Mouse (Mus musculus) heart, embryonic 12.5 days (tissue): ENCODE results near the gene Kiss1. TPM values are rescaled to one million over a fixed set of nuclear protein-coding genes. Genes with fewer than 3 reads are reported as not detected.

Experiments used
- ATAC-seq: fragments of 200-750 bp; cut with Nextera tagmentation; 2 replicates; pipeline ENCODE4 v1.8.0; 2017; ENCODE audit warnings: moderate TSS enrichment, moderate library complexity; ENCODE audit not compliant: insufficient number of reproducible peaks, low FRiP score
- H3K27ac ChIP-seq: fragments of 300-500 bp; sonication (generic); 2 replicates; pipeline ENCODE4 v1.5.1; 2016; ENCODE audit warnings: mild to moderate bottlenecking, moderate library complexity; ENCODE audit not compliant: poor library complexity, severe bottlenecking
- H3K27me3 ChIP-seq: fragments of 300-500 bp; sonication (generic); replicated peaks from 2 replicates; pipeline ENCODE4 v1.6.1; 2016; ENCODE audit warnings: mild to moderate bottlenecking, moderate library complexity
- H3K36me3 ChIP-seq: fragments of 300-500 bp; sonication (generic); 2 replicates; pipeline ENCODE4 v1.6.1; 2016; ENCODE audit warnings: mild to moderate bottlenecking, moderate library complexity
- H3K4me1 ChIP-seq: fragments of 300-500 bp; sonication (generic); replicated peaks from 2 replicates; pipeline ENCODE4 v1.6.1; 2016; ENCODE audit warnings: mild to moderate bottlenecking
- H3K4me2 ChIP-seq: fragments of 300-500 bp; sonication (generic); 2 replicates; pipeline ENCODE4 v1.6.1; 2016; ENCODE audit warnings: mild to moderate bottlenecking, moderate library complexity
- H3K4me3 ChIP-seq: fragments of 300-500 bp; sonication (generic); 2 replicates; pipeline ENCODE4 v1.5.1; 2016; ENCODE audit warnings: mild to moderate bottlenecking
- H3K9ac ChIP-seq: fragments of 300-500 bp; sonication (generic); 2 replicates; pipeline ENCODE4 v1.6.1; 2016; ENCODE audit warnings: mild to moderate bottlenecking, moderate library complexity
- H3K9me3 ChIP-seq: fragments of 300-500 bp; sonication (generic); replicated peaks from 2 replicates; pipeline ENCODE4 v1.6.1; 2016; ENCODE audit warnings: mild to moderate bottlenecking, moderate library complexity
- WGBS: fragments of 180-500 bp; shearing (Covaris S2); methylation state at CpG from one replicate; pipeline ENCODE4 v1.1.7; 2016; 5-methylcytosine and 5-hydroxymethylcytosine counted together
- polyA plus RNA-seq: library from polyadenylated mRNA; unstranded; fragments of >200 nt; fragmentation: Nextera tagmentation; extraction: Ambion mirVana; gene quantifications from 2 replicates; pipeline ENCODE4 v1.2.1, GENCODE M21; 2016

The Kiss1 gene
- not detected in 2 replicates for polyA plus RNA-seq

DNA sequence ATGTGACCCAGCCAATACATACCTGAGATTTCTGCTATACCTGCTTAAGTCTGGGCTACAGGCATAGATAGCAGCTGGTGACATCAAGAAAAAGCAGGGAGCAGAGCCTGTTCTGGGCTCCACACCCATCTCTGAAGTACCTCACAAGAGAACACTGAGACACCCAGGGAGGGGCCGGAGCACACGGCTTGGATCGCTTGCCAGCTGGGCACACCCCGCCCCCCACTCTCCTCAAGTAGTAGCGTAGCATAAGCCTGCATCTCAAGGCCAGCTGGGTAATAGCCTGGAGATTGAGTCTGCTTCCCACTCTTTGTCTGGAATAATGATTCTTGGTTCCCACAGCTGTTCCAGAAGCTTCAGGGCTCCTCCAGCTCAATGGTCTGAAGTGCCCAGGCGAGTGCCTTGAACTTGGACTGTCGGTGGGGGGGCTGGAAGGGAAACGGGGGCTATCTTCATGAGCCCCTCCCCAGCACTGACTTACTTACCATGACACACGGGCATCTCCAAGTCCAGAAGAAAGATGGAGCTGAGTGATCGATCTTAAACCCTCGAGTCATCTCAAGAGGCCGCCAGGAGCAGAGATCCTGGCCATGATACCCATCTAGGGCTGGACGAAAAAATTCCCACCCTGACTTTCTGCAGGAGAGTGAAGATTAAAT is at the start of gene Kiss1:
Gene Kiss1, plus strand, starts transcription at position 609 of the 659 bp plus-strand sequence.
- ATAC-seq: no peak
- 79% methylated on average over 13 of the region's 13 CpGs for WGBS

DNA sequence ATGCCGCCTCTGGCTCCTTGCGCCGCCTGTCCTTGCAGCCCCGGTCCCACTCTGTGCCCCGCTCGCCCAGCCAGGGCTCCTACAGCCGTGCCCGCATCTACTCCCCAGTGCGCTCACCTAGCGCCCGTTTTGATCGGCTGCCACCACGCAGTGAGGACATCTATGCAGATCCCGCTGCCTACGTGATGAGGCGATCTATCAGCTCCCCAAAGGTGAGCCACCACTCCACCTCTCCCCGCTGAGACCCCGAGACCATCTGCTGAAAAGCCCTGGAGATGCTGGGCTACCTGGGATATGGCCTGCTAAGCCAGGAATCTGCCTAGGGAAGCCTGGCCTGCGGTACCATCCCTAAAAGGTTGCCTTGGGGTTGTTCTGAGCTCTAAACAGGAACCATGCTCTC is 47.5 kb upstream of the Kiss1 start:
- no peaks in the 10 kb centered on the region for H3K9me3 ChIP-seq
- no peak for ATAC-seq
- no peak overlapping the region for H3K4me2 ChIP-seq
- peaks cover 19% of the 10 kb centered on the region for H3K4me1 ChIP-seq
- H3K36me3 ChIP-seq: peaks cover 72% of the 10 kb centered on the region
- no peak overlapping the region for H3K27ac ChIP-seq
- H3K4me3 ChIP-seq: no peak overlapping the region
- no peaks in the 10 kb centered on the region for H3K27me3 ChIP-seq
- 88% methylated on average over 19 of the region's 19 CpGs for WGBS
- H3K9ac ChIP-seq: no peak overlapping the region

More for the DNA sequence above, at the start of gene Kiss1:
- Histone ChIP-seq H3K27ac (no peak within 1 kb of the TSS), H3K4me3 (no peak within 1 kb of the TSS), H3K4me1 (no peaks in the 10 kb centered on the region), H3K9ac (no peak within 1 kb of the TSS), H3K4me2 (no peak within 1 kb of the TSS), H3K27me3 (peaks cover 4% of the 10 kb centered on the region; the same call in 1 of the 2 replicates), H3K36me3 (no peaks in the 10 kb centered on the region), H3K9me3 (no peaks in the 10 kb centered on the region; the same call in 1 of the 2 replicates)

DNA sequence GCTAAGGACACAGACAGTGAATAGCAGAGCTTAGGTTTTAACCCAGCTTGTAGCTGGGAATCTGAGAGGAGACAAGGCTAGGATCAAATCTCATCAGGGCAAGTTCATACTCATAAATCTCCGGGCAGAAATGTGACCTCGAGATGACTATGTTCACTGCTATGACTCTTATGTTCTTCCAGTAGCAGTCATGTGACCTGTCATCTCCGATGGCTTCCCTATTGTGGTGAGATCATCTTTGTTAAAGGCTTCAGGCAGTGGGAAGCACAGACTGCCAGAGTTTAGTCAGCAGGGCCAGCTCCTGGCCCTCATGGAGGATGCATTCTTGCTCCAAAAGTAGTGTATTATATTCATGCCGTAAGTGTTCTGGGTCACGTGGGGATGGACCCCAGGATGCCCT is 44.7 kb upstream of the Kiss1 start:
- peaks cover 18% of the 10 kb centered on the region for H3K4me1 ChIP-seq
- peaks cover 60% of the 10 kb centered on the region for H3K36me3 ChIP-seq

DNA sequence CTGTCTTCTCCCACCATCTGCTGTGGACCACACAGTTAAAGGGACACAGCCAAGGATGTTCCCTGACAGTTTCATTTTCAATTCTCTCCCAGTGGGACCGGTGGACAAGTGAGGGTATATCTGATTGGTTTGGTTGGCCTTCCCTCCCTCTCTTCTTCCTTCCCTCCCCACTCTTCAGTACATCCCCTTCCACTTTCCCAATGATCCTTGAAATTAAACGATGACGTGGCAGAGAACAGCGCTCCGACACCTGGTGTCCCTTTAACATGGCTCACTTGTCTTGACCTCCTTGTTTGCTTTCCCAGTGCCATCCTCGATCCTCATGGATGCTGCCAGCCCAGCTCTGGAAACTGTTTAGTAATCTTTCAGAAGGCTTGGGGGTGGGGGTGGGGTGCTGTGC is 43.1 kb upstream of the Kiss1 start:
- Histone ChIP-seq H3K9ac (no peak overlapping the region), H3K27me3 (no peaks in the 10 kb centered on the region), H3K4me1 (peaks cover 33% of the 10 kb centered on the region), H3K36me3 (peaks cover 44% of the 10 kb centered on the region), H3K9me3 (no peaks in the 10 kb centered on the region), H3K4me2 (no peak overlapping the region), H3K27ac (no peak overlapping the region), H3K4me3 (no peak overlapping the region)
- ATAC-seq: no peak
- 66% methylated on average over 6 of the region's 6 CpGs for WGBS

More for the DNA sequence above, 44.7 kb upstream of the Kiss1 start:
- WGBS: 62% methylated on average over 5 of the region's 5 CpGs
- no peaks in the 10 kb centered on the region for H3K27me3 ChIP-seq
- H3K9me3 ChIP-seq: no peaks in the 10 kb centered on the region
- no peak overlapping the region for H3K4me2 ChIP-seq
- ATAC-seq: no peak
- H3K4me3 ChIP-seq: no peak overlapping the region
- no peak overlapping the region for H3K27ac ChIP-seq
- no peak overlapping the region for H3K9ac ChIP-seq

DNA sequence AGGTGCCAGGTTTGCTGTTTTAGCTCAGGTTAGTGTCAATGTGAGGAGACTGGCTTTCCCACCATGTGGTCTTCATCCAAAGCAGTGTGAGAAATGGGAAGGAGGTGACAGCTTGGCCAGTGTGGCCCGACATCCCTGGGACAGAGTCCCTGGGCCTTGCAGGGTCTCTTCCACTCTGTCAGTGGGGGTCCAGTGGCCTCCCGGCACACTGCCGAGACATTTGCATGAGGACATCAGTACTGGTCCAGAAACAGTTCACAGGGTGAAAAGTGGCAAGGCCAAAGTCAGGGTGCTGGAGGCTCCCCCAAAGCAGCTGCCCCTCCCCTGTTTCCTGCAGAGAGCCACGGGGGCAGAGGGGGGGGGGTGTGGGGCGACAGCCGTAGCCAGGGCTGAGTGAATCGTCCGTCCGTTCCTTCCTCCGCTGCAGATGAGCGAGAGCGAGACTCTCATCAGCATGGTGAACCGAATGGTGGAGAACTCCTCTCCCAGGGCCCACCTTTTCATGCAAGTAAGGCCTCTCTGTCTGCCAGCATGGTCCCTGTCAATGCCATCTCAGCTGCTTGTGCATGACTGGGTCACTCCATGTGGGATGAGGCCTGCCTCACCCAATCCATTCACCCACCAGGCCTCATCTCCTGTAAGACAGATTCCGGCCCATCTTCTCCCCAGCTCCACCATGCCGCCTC is 42.6 kb upstream of the Kiss1 start:
- Histone ChIP-seq H3K4me3 (no peak overlapping the region), H3K27me3 (no peaks in the 10 kb centered on the region), H3K9me3 (no peaks in the 10 kb centered on the region), H3K9ac (no peak overlapping the region), H3K4me1 (peaks cover 39% of the 10 kb centered on the region), H3K27ac (no peak overlapping the region), H3K4me2 (no peak overlapping the region), H3K36me3 (peaks cover 39% of the 10 kb centered on the region)
- 66% methylated on average over 15 of the region's 15 CpGs for WGBS
- ATAC-seq: peak; percentile 15; the same call in 1 of the 2 replicates

DNA sequence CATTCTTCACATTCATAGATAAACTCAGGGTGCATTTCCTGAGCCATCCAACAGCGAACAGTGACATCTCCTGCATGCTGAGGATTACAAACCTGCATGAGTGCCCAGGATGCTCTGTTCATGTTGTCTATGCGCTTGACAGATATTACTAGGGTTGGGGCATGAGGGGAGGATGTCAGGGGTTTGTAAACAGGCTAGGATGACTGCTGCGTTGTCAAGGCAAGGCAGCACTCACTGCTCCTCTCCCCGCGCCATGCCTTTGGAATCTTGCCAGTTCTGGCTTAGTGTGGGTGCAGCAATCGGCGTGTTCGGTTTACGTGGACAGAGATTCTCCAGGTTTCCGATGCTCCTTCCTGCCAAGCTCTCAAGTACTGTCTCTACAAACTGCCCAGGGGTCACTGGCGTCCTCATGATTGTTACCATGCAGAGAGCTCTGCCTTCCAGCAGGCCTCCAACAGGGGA is 42.0 kb upstream of the Kiss1 start:
- Histone ChIP-seq H3K27me3 (no peaks in the 10 kb centered on the region), H3K27ac (no peak overlapping the region), H3K4me3 (no peak overlapping the region), H3K9ac (no peak overlapping the region), H3K4me2 (no peak overlapping the region), H3K36me3 (peaks cover 33% of the 10 kb centered on the region), H3K9me3 (no peaks in the 10 kb centered on the region), H3K4me1 (peaks cover 39% of the 10 kb centered on the region)
- ATAC-seq: no peak
- 82% methylated on average over 11 of the region's 11 CpGs for WGBS

DNA sequence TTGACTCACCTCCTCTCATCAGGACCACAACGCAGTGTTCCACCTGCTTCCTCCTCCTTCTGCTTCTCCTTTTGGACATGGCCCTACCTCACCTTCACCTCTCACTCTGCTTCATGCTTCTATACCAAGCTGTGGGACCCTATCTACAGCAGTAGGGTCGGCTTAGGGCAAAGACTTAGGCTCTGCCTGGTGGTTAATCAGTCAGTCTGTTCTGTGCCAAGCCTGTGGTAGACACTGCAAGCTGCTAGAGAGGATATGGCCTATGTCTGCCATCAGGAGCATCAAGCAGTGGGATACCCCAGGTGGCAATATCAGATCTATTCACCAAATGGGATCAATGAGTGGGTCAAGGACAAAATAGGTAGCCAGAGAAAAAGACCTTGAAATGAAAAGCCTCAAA is 41.1 kb upstream of the Kiss1 start:
- Histone ChIP-seq H3K36me3 (peaks cover 32% of the 10 kb centered on the region), H3K27ac (no peak overlapping the region), H3K4me3 (no peak overlapping the region), H3K4me2 (no peak overlapping the region), H3K9ac (no peak overlapping the region), H3K9me3 (no peaks in the 10 kb centered on the region), H3K27me3 (no peaks in the 10 kb centered on the region), H3K4me1 (peaks cover 39% of the 10 kb centered on the region)
- ATAC-seq: no peak
- 84% methylated on average over 2 of the region's 2 CpGs for WGBS

DNA sequence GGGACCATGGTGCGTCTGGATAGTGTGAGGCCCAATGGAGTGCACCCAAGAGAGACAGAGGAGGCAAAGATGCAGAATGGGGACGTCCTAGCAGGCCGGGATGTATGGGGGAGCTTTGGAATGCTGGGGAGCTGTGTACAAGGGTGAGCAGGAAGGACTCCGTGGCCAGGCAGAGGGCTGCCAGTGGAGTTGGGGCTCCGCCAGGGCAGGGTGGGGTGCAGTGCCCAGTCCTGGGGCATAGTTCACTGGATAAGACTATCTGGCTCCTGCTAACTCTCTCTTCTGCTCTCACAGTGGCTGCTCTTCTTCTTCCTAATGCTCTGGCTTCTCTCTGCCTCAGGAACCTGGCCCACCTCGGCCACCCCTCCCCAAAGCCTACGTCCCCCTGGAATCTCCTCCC is 35.8 kb upstream of the Kiss1 start:
- H3K4me2 ChIP-seq: no peak overlapping the region
- 81% methylated on average over 7 of the region's 7 CpGs for WGBS
- H3K4me3 ChIP-seq: no peak overlapping the region
- no peak overlapping the region for H3K9ac ChIP-seq
- peaks cover 40% of the 10 kb centered on the region for H3K36me3 ChIP-seq
- no peaks in the 10 kb centered on the region for H3K9me3 ChIP-seq
- H3K27me3 ChIP-seq: no peaks in the 10 kb centered on the region
- H3K27ac ChIP-seq: no peak overlapping the region
- H3K4me1 ChIP-seq: peaks cover 31% of the 10 kb centered on the region
- ATAC-seq: no peak

DNA sequence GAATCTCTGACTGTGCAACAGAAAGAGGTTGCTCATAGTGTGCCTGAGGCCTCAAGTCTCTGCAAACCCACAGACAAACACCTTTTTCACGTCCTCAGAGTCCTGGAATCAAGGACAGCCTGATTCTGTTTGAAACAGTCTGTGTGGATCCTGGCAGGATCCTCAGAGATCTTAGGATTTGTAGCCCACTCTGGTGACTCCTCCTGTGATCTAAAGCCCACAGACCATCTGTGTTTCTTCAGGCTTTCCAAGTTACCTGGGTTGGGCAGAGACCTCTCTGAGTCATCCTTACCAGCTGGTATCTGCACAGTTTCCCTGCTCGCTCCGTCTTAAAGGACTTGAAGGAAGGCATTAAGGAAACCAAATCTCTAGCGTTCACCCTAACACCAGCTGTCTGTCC is 34.6 kb upstream of the Kiss1 start:
- 84% methylated on average over 4 of the region's 4 CpGs for WGBS
- H3K27ac ChIP-seq: no peak overlapping the region
- H3K4me3 ChIP-seq: no peak overlapping the region
- H3K27me3 ChIP-seq: no peaks in the 10 kb centered on the region
- H3K4me2 ChIP-seq: no peak overlapping the region
- H3K4me1 ChIP-seq: peaks cover 23% of the 10 kb centered on the region
- H3K9me3 ChIP-seq: no peaks in the 10 kb centered on the region
- peaks cover 45% of the 10 kb centered on the region for H3K36me3 ChIP-seq
- ATAC-seq: no peak
- H3K9ac ChIP-seq: no peak overlapping the region

DNA sequence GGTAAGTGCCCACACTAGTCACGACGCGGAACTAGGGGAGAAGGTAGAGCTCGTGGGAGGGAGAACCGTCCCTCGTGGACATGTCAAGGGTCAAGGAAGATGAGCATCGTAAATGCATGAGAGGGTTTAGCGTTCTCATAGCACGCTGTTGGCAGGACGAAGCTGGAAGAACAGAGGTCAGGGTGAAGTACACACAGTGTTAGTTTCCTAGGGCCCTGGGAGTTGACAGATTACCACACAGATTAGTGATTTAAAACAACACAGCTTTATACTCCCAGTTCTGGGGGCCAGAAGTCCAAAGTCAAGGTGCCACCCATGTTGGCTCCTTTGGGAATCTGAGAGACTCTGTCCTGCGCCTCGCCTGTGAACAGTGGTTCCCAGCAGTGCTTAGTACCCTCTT is 33.8 kb upstream of the Kiss1 start:
- Histone ChIP-seq H3K4me1 (peaks cover 15% of the 10 kb centered on the region), H3K4me3 (no peak overlapping the region), H3K9me3 (no peaks in the 10 kb centered on the region), H3K27me3 (no peaks in the 10 kb centered on the region), H3K27ac (no peak overlapping the region), H3K4me2 (no peak overlapping the region), H3K36me3 (peaks cover 52% of the 10 kb centered on the region), H3K9ac (no peak overlapping the region)
- no peak for ATAC-seq
- WGBS: 87% methylated on average over 12 of the region's 12 CpGs

DNA sequence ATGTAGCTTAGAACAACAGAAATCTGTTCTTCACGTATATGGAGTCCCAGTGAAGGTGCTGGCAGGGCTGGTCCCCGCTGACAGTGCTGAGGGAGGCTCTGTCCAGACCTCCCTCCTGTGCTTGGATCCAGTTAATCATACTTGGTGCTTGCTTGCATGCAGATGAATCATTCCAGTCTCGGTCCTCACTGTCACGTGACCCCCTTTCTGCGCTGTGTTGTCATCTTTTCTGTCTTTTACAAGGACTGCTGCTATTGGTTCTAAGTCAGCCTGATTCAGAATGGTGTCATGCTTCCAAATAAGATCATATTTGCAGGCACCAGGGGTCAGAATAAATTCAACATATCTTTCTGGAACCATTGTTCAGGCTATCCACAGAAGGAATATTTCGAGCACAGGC is 29.8 kb upstream of the Kiss1 start:
- ATAC-seq: no peak
- Histone ChIP-seq H3K4me2 (no peak overlapping the region), H3K27ac (no peak overlapping the region), H3K9me3 (no peaks in the 10 kb centered on the region), H3K36me3 (peaks cover 56% of the 10 kb centered on the region), H3K4me1 (peaks cover 20% of the 10 kb centered on the region), H3K9ac (no peak overlapping the region), H3K27me3 (no peaks in the 10 kb centered on the region), H3K4me3 (no peak overlapping the region)
- WGBS: 88% methylated on average over 6 of the region's 6 CpGs
